Mouse (Mus musculus): Measurements from ENCODE around the gene Sema6c. TPM values are rescaled to one million over a fixed set of nuclear protein-coding genes. Genes with fewer than 3 reads are reported as not detected.

The Sema6c gene
- polyA plus RNA-seq, 1 experiment from 2014 or later: 24.2 TPM

DNA sequence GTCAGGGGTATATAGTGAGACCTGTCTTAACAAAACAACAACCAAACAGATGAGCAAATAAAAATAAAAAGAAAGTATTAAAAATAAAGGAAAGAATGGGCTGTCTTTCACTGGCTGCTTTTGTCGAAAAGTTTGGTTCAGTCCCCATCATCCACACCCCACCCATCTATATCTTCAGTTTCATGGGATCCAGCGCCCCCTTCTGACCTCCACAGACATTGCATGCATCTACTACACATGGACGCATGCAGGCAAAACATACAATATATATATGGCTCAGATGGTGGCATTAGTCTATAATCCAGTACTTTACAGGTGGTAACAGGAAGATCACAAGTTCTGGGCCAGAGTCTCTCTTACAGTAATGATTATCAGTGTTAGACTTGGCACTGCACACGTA is 6.4 kb upstream of the Sema6c start:
- WGBS: 55% methylated on average over 4 of the region's 4 CpGs
- no peaks in the 10 kb centered on the region for H3K4me1 ChIP-seq
- no peaks in the 10 kb centered on the region for H3K9me3 ChIP-seq
- ATAC-seq (ENCODE audit: insufficient number of reproducible peaks, insufficient read depth, low FRiP score, low TSS enrichment): no peak
- H3K27me3 ChIP-seq: no peaks in the 10 kb centered on the region; the same call in 1 of the 2 replicates
- no peak overlapping the region for H3K9ac ChIP-seq
- no peaks in the 10 kb centered on the region for H3K36me3 ChIP-seq
- no peak overlapping the region for H3K27ac ChIP-seq
- H3K4me3 ChIP-seq: no peak overlapping the region
- no peak overlapping the region for H3K4me2 ChIP-seq (replicated peaks)

DNA sequence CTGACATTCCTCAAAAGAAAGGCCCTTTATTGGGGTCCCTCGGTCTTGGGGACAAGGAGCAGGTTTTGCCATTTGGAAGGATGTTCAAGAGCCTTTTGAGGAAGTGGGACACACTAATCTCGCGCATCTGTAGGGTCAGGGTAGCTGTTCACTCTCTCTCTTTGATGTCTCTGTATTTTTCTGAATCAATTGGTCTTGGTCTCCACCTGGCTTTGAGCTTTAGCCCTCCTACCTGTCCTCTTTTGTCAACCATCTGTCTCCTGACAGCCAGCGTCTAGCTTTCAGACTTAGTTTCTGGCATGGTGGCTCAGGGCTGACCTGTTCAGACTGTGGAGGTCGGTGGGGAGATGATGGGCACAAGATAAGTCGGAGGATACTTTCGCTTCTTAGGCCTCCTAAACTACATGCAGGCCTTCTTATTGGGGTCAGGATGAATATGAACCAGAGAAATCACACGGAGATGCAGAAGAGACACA is 708 bp upstream of the Sema6c start:
- Histone ChIP-seq H3K4me2 (replicated peaks) (peak overlapping the region; percentile 77), H3K4me3 (peak overlapping the region; percentile 81), H3K4me1 (peaks cover 26% of the 10 kb centered on the region), H3K27me3 (no peaks in the 10 kb centered on the region; the same call in 1 of the 2 replicates), H3K9ac (peak overlapping the region; percentile 71; the same call in 1 of the 2 replicates), H3K9me3 (no peaks in the 10 kb centered on the region), H3K36me3 (peaks cover 7% of the 10 kb centered on the region; the same call in 1 of the 2 replicates), H3K27ac (no peak overlapping the region)
- 11% methylated on average over 8 of the region's 8 CpGs for whole genome bisulfite sequencing
- ATAC-seq (ENCODE audit: insufficient number of reproducible peaks, insufficient read depth, low FRiP score, low TSS enrichment): no peak

DNA sequence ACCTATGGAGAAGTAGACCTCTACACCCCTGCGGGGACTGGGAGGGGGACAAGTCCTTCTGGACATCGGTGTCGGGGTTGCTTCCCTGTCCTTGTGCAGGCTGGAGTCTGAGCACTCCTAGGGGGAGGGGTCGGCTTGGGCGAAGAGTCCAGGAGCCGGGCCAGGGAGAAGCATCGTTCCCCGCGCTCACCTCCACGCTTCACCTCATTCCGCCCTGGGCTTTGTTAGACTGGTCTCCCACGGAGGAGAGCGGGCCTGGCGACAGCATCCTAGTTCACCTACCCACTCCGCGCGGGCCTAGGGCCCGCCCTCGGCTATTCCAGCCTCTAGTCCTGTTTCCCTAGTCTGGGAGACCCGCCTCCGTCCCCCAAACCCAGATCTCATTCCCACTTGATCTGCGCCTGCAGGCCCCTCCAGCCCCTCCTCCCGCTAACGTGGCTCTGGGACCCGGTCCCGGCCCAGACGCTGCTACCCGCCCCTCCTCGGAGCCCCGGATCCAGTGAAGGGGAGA is 839 bp downstream of the Sema6c start:
- peak; percentile 48 for ATAC-seq (ENCODE audit: insufficient number of reproducible peaks, insufficient read depth, low FRiP score, low TSS enrichment)
- H3K4me1 ChIP-seq: peaks cover 26% of the 10 kb centered on the region
- peak overlapping the region; percentile 71 for H3K9ac ChIP-seq
- H3K4me2 ChIP-seq (replicated peaks): peak overlapping the region; percentile 77
- peak overlapping the region; percentile 26 for H3K27ac ChIP-seq
- WGBS: under 1% methylated on average over 30 of the region's 30 CpGs
- peaks cover 22% of the 10 kb centered on the region for H3K36me3 ChIP-seq
- peak overlapping the region; percentile 81 for H3K4me3 ChIP-seq
- H3K9me3 ChIP-seq: no peaks in the 10 kb centered on the region
- H3K27me3 ChIP-seq: no peaks in the 10 kb centered on the region; the same call in 1 of the 2 replicates

DNA sequence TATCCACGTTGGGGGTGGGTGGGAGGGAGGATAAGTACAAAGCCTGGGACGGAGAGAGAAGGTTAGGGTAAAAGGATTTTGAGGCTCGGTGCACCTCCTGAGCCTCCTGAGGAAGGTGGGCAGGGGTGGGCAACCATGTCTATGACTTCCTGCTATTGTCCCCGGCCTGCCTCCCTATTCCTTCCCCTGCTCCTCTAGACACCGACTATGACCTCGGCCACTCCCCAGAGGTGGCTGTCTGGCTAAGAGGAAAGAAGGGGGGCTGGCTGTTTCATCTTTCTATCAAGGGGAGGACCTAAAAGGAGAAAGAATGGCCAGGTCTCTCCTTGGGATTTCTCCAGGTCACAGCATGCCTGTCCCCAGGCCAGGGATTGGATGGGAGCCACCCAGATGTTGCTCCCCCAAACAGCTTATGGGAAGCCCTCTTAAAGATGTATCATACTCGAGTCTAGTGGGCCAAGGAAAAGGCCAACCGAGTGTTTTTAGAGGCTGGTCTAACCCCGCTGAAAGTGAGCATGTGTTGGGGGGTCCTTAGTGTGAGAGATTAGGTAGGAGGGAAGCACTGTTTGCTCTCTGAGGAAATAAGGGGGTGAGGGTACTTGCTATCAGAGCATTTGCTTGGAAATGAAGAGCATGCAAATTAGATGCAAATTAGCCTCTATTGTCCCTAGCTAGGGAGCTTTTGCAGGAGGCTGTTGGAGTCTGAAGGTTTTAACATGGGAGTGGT is 1.5 kb downstream of the Sema6c start:
- H3K27me3 ChIP-seq: no peaks in the 10 kb centered on the region; the same call in 1 of the 2 replicates
- peak overlapping the region; percentile 71 for H3K9ac ChIP-seq
- H3K4me3 ChIP-seq: peak overlapping the region; percentile 81
- H3K27ac ChIP-seq: peak overlapping the region; percentile 26; the same call in 1 of the 2 replicates
- peaks cover 26% of the 10 kb centered on the region for H3K4me1 ChIP-seq
- WGBS: 6% methylated on average over 9 of the region's 9 CpGs
- peak overlapping the region; percentile 77 for H3K4me2 ChIP-seq (replicated peaks)
- no peak for ATAC-seq (ENCODE audit: insufficient number of reproducible peaks, insufficient read depth, low FRiP score, low TSS enrichment)
- H3K36me3 ChIP-seq: peaks cover 29% of the 10 kb centered on the region
- H3K9me3 ChIP-seq: no peaks in the 10 kb centered on the region

DNA sequence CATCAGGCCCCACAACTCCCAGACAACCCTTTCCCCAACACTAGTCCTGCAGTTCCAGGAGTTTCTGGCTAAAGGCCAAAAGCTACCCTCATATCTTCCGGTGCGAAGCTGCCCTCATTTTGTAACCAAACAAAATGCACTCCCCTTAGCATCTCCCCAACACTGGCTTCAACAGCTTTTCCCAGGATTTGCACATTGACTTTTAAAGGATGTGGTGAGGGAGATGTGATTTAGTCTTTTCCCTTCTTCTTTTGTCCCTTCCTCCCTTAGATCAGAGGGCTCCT is 2.0 kb downstream of the Sema6c start:
- Histone ChIP-seq H3K27me3 (no peaks in the 10 kb centered on the region; the same call in 1 of the 2 replicates), H3K4me3 (peak overlapping the region; percentile 81), H3K4me2 (replicated peaks) (peak overlapping the region; percentile 77), H3K9me3 (no peaks in the 10 kb centered on the region), H3K9ac (no peak overlapping the region), H3K36me3 (peaks cover 34% of the 10 kb centered on the region), H3K4me1 (peaks cover 26% of the 10 kb centered on the region), H3K27ac (0 out of 2 replicates have a peak overlapping the region, but pooled peaks have one; percentile 2)
- ATAC-seq (ENCODE audit: insufficient number of reproducible peaks, insufficient read depth, low FRiP score, low TSS enrichment): no peak
- WGBS: 43% methylated on average over 2 of the region's 2 CpGs

DNA sequence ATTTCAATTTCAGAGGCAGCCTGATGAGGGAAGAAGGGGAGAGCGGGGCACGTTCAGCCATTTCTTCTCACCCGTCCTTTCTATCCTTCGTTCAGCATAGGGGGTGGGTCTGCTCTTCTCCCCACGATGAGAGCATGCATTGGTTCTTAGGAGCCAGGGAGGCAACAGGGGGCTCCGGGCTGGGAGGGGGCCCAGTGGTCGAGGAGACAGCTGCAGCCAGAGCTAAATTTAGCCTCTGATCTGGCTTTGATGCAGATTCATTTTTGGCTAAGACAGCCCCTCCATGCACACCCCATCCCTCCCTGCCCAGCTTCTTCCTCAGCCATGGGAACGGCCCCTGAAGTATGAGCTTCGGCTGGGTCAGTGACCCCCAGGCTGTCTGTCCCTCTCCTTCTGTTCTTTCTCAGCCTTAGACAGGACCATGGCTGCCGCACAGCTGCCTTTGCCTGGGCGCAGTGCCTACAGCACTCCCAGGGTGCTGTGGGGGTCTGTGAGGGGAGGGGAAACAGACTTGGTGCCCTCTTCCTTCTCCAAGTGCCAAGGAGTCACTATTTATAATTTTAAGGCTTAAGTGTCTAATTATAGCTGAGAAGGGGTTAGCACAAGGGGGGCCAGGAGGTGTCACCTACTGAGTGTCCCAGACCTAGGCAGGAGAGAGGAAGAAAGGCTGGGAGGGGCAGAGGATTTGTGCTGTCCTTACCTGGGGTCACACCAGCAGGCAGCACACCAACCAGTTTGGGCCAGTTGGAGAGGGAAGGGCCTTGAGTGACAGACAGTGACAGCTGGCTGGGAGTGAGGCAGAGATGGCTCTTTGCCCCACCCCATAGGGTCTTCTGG is 3.4 kb downstream of the Sema6c start:
- Histone ChIP-seq H3K4me3 (no peak overlapping the region), H3K36me3 (peaks cover 48% of the 10 kb centered on the region), H3K9ac (no peak overlapping the region), H3K27me3 (no peaks in the 10 kb centered on the region; the same call in 1 of the 2 replicates), H3K4me1 (peaks cover 26% of the 10 kb centered on the region), H3K27ac (0 out of 2 replicates have a peak overlapping the region, but pooled peaks have one; percentile 27), H3K4me2 (replicated peaks) (peak overlapping the region; percentile 77; the same call in 1 of the 2 replicates), H3K9me3 (no peaks in the 10 kb centered on the region)
- no peak for ATAC-seq (ENCODE audit: insufficient number of reproducible peaks, insufficient read depth, low FRiP score, low TSS enrichment)
- 59% methylated on average over 11 of the region's 11 CpGs for WGBS

DNA sequence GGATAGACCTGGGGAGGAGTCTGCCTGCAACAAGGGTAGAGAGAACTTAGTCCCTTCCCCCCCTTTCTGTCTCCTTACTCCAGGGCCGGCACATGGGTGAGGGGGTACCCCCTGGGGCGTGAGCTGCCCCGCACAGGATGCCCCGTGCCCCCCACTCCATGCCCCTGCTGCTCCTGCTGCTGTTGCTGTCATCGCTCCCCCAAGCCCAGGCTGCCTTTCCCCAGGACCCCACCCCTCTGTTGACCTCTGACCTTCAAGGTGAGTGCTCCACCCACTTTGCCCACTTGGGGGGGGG is 3.9 kb downstream of the Sema6c start:
- Histone ChIP-seq H3K27me3 (peaks cover 2% of the 10 kb centered on the region; the same call in 1 of the 2 replicates), H3K4me1 (peaks cover 26% of the 10 kb centered on the region), H3K4me2 (replicated peaks) (no peak overlapping the region), H3K9me3 (no peaks in the 10 kb centered on the region), H3K4me3 (no peak overlapping the region), H3K27ac (no peak overlapping the region), H3K9ac (no peak overlapping the region), H3K36me3 (peaks cover 53% of the 10 kb centered on the region)
- 78% methylated on average over 5 of the region's 5 CpGs for WGBS
- ATAC-seq (ENCODE audit: insufficient number of reproducible peaks, insufficient read depth, low FRiP score, low TSS enrichment): no peak

DNA sequence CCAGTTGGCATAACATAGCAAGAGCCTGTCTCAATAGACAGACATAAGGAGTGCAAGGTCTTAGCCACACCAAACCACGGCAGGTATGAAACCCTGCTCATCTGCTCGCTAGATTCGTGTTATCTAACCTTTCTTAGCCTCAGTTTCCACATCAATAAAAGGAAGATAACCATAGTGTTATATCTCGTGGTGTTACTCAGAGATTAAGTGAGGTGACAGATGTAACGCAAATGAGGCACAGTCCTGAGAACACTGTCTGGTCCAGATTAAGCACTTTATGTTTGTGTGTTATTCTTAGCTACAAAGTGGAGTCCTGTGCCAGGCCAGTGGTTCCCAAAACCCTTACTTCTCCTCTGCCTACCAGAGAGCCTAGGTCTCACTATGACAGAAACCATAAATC is 4.6 kb downstream of the Sema6c start:
- Histone ChIP-seq H3K4me2 (replicated peaks) (no peak overlapping the region), H3K9me3 (no peaks in the 10 kb centered on the region), H3K9ac (no peak overlapping the region), H3K27ac (no peak overlapping the region), H3K27me3 (peaks cover 8% of the 10 kb centered on the region), H3K4me3 (no peak overlapping the region), H3K4me1 (peaks cover 26% of the 10 kb centered on the region), H3K36me3 (peaks cover 60% of the 10 kb centered on the region)
- WGBS: 82% methylated on average over 5 of the region's 5 CpGs
- no peak for ATAC-seq (ENCODE audit: insufficient number of reproducible peaks, insufficient read depth, low FRiP score, low TSS enrichment)

DNA sequence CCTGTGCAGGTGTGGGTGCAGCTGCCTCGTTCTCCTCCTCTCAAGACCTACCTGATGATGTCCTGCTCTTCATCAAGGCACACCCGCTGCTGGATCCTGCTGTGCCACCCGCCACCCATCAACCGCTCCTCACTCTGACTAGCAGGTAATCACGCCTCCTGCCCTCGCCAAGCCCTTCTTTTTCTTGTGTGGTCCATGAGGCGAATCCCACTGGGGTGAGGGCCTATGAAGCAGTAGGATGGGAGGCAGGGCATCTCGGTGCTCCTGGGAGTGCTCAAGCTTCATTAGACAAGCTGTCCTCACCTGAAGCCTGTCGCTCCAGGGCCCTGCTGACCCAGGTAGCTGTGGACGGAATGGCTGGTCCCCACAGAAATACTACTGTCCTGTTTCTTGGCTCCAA is 9.7 kb downstream of the Sema6c start:
- ATAC-seq (ENCODE audit: insufficient number of reproducible peaks, insufficient read depth, low FRiP score, low TSS enrichment): no peak
- H3K4me3 ChIP-seq: no peak overlapping the region
- H3K9ac ChIP-seq: no peak overlapping the region
- WGBS: 87% methylated on average over 10 of the region's 10 CpGs
- H3K27me3 ChIP-seq: peaks cover 52% of the 10 kb centered on the region
- peaks cover 16% of the 10 kb centered on the region for H3K4me1 ChIP-seq
- H3K4me2 ChIP-seq (replicated peaks): no peak overlapping the region
- H3K27ac ChIP-seq: no peak overlapping the region
- H3K9me3 ChIP-seq: no peaks in the 10 kb centered on the region
- H3K36me3 ChIP-seq: peaks cover 87% of the 10 kb centered on the region

DNA sequence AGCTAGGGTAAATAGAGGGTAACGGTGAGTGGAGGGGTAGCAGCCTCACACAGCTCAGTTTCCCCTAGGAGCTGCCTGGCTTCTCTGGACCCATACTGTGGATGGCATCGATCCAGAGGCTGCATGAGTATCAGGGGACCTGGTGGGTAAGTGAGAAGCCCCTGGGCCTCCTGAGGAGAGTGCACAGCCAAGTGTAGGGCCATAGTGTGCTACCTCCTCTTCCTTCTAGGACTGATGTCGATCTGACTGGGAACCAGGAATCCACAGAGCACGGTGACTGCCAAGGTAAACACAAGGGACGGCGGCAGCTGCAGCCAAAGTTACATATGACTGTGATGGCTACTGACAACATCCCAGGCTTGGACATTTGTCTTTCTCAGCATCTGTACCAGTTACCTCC is 10.8 kb downstream of the Sema6c start:
- Histone ChIP-seq H3K4me2 (replicated peaks) (no peak overlapping the region), H3K9me3 (no peaks in the 10 kb centered on the region), H3K36me3 (peaks cover 76% of the 10 kb centered on the region), H3K9ac (no peak overlapping the region), H3K27me3 (peaks cover 52% of the 10 kb centered on the region), H3K4me3 (no peak overlapping the region), H3K4me1 (peaks cover 16% of the 10 kb centered on the region), H3K27ac (no peak overlapping the region)
- WGBS: 86% methylated on average over 6 of the region's 6 CpGs
- no peak for ATAC-seq (ENCODE audit: insufficient number of reproducible peaks, insufficient read depth, low FRiP score, low TSS enrichment)

DNA sequence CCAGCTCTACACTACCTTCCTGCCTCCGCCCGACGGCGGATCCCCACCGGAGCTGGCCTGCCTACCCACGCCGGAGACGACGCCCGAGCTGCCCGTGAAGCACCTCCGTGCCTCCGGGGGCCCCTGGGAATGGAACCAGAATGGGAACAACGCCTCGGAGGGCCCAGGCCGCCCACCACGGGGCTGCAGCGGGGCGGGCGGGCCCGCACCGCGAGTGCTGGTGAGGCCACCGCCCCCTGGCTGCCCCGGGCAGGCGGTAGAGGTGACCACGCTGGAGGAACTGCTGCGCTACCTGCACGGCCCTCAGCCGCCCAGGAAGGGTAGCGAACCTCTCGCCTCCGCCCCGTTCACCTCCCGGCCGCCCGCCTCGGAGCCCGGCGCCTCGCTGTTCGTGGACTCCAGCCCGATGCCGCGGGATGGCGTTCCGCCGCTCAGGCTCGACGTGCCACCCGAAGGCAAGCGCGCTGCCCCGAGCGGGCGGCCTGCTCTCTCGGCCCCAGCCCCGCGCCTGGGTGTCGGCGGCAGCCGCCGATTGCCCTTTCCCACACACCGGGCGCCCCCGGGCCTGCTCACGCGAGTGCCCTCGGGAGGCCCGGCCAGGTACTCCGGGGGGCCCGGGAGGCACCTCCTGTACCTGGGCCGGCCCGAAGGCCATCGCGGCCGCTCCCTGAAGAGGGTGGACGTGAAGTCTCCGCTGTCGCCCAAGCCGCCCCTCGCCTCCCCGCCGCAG is 12.4 kb downstream of the Sema6c start:
- 0 out of 2 replicates have a peak overlapping the region, but pooled peaks have one; percentile 28 for H3K9ac ChIP-seq
- H3K27ac ChIP-seq: no peak overlapping the region
- H3K4me1 ChIP-seq: peaks cover 16% of the 10 kb centered on the region
- H3K36me3 ChIP-seq: peaks cover 60% of the 10 kb centered on the region
- 19% methylated on average over 82 of the region's 84 CpGs for WGBS
- peaks cover 52% of the 10 kb centered on the region for H3K27me3 ChIP-seq
- ATAC-seq (ENCODE audit: insufficient number of reproducible peaks, insufficient read depth, low FRiP score, low TSS enrichment): no peak
- peak overlapping the region; percentile 22; the same call in 1 of the 2 replicates for H3K4me3 ChIP-seq
- H3K9me3 ChIP-seq: no peaks in the 10 kb centered on the region
- peak overlapping the region; percentile 41 for H3K4me2 ChIP-seq (replicated peaks)
